Mouse (Mus musculus) heart, postnatal 4 days (tissue): Measurements from ENCODE around the gene Dcun1d3. TPM values are rescaled to one million over a fixed set of nuclear protein-coding genes. Genes with fewer than 3 reads are reported as not detected.

Experiments used
- total RNA-seq, 2 experiments: library from RNA; stranded (reverse); gene quantifications; 2 replicates each; pipeline ENCODE4 v1.2.3; 2021

Gene Dcun1d3
- total RNA-seq, 2 experiments from 2014 or later: 13.9 to 15.9 TPM

Other genes starting within 250 kb of the Dcun1d3 start
- not detected for gene Acsm4, start 206.3 kb downstream of the Dcun1d3 start, total RNA-seq
- 10 to 100 TPM; 28.8 to 30.2 TPM for gene Thumpd1, start 175.5 kb downstream of the Dcun1d3 start, total RNA-seq
- gene Acsm3, start 135.4 kb downstream of the Dcun1d3 start, total RNA-seq: under 1 TPM in 1 of 2 experiments, not detected in 1; 0.10 TPM
- gene Rexo5, start 102.3 kb downstream of the Dcun1d3 start, total RNA-seq: 10 to 100 TPM in 1 of 2 experiments, 1 to 10 TPM in 1; 7.3 to 14.9 TPM
- 1 to 10 TPM; 9.4 to 9.9 TPM for gene Eri2, start 102.2 kb downstream of the Dcun1d3 start, total RNA-seq
- gene Lyrm1, start 437 bp downstream of the Dcun1d3 start, total RNA-seq: 1 to 10 TPM; 4.9 to 5.0 TPM
- under 1 TPM; 0.02 to 0.05 TPM for gene Dnah3, start 199.0 kb upstream of the Dcun1d3 start, total RNA-seq
- 10 to 100 TPM; 15.5 to 16.8 TPM for gene Tmem159, start 206.1 kb upstream of the Dcun1d3 start, total RNA-seq
- under 1 TPM; 0.11 to 0.36 TPM for gene Zp2, start 249.0 kb upstream of the Dcun1d3 start, total RNA-seq